Comparison of ENCODE assay signal across 20 mouse cellular contexts in genomic region chr16:34904876-34905275, GRCm38 (mm10).
DNase-seq lines count a peak whose midpoint lies in the region; ATAC-seq and TF ChIP-seq lines count a peak whose summit lies in the region.
"Had no signal": no experiment of that assay in that cellular context is flagged by ENCODE, and none has a peak within 500 bp of the region (broad histone marks: within the 10 kb centered on the region; RNA-seq: fewer than 3 reads in every experiment).

No protein-coding gene starts in this region.

- H3K4me1 ChIP-seq in heart, embryonic 11.5 days (ENCODE audit: control insufficient read depth, insufficient read depth, low read length) = peaks cover 8% of the 10 kb centered on the region; the same call in 1 of the 2 replicates
- peaks cover 31% of the 10 kb centered on the region for H3K4me1 ChIP-seq in kidney, embryonic 15.5 days
- H3K4me1 ChIP-seq in embryonic facial prominence, embryonic 14.5 days (ENCODE audit: control insufficient read depth, insufficient read depth, low read length) = peaks cover 16% of the 10 kb centered on the region
- peaks cover 34% of the 10 kb centered on the region for H3K4me1 ChIP-seq in limb, embryonic 14.5 days (ENCODE audit: control insufficient read depth, insufficient read depth, low read length)
- H3K4me1 ChIP-seq in midbrain, embryonic 11.5 days (ENCODE audit: control insufficient read depth, insufficient read depth, low read length) = peaks cover 12% of the 10 kb centered on the region

- no peaks in the 10 kb centered on the region for H3K36me3 ChIP-seq in heart, embryonic 11.5 days (ENCODE audit: control insufficient read depth, insufficient read depth, low read length)
- no peaks in the 10 kb centered on the region for H3K36me3 ChIP-seq in kidney, embryonic 15.5 days
- H3K36me3 ChIP-seq in embryonic facial prominence, embryonic 14.5 days (ENCODE audit: control insufficient read depth, insufficient read depth, low read length) = no peaks in the 10 kb centered on the region
- H3K36me3 ChIP-seq in limb, embryonic 14.5 days (ENCODE audit: control insufficient read depth, insufficient read depth, low read length) = no peaks in the 10 kb centered on the region
- no peaks in the 10 kb centered on the region for H3K36me3 ChIP-seq in midbrain, embryonic 11.5 days (ENCODE audit: control insufficient read depth, insufficient read depth, low read length)
- H3K36me3 ChIP-seq: forebrain, embryonic 15.5 days; limb, embryonic 12.5 days had no signal

- no peaks in the 10 kb centered on the region for H3K9me3 ChIP-seq in heart, embryonic 11.5 days (replicated peaks; ENCODE audit: control insufficient read depth, low read length)
- no peaks in the 10 kb centered on the region for H3K9me3 ChIP-seq in kidney, embryonic 15.5 days (replicated peaks)
- no peaks in the 10 kb centered on the region for H3K9me3 ChIP-seq in embryonic facial prominence, embryonic 14.5 days (ENCODE audit: control insufficient read depth, low read length)
- no peaks in the 10 kb centered on the region for H3K9me3 ChIP-seq in limb, embryonic 14.5 days (ENCODE audit: control insufficient read depth, low read length)
- no peaks in the 10 kb centered on the region for H3K9me3 ChIP-seq in midbrain, embryonic 11.5 days (ENCODE audit: control insufficient read depth, low read length)
- H3K9me3 ChIP-seq: forebrain, embryonic 15.5 days had no signal

- DNase-seq in heart, adult 18-20 months = peak; percentile 53 to 61
- no peak for DNase-seq in kidney, postnatal 25 days
- peak; percentile 61 for DNase-seq in embryonic facial prominence, embryonic 14.5 days (ENCODE audit: low spot score)
- DNase-seq in limb, embryonic 14.5 days (ENCODE audit: low spot score) = peak; percentile 25
- DNase-seq in adipocyte (ENCODE audit: low spot score) = no peak
- DNase-seq in midbrain, embryonic 11.5 days (ENCODE audit: low spot score, missing footprints) = no peak
- DNase-seq: adrenal gland, postnatal 36 days; cerebellum, adult 18-20 months; cerebellum, postnatal 25 days; gastrocnemius, postnatal 25 days; retina, postnatal 1 day; right cerebral cortex, postnatal 4 days; thymus, postnatal 25 days had no signal

- no peak for ATAC-seq in heart, embryonic 11.5 days (replicated peaks; ENCODE audit: insufficient number of reproducible peaks, low FRiP score, low TSS enrichment)
- ATAC-seq in kidney, embryonic 15.5 days (replicated peaks; ENCODE audit: low FRiP score) = no peak
- ATAC-seq in embryonic facial prominence, embryonic 14.5 days (ENCODE audit: low read depth) = no peak
- ATAC-seq in limb, embryonic 14.5 days (ENCODE audit: low FRiP score, low read depth) = no peak
- ATAC-seq in midbrain, embryonic 11.5 days (ENCODE audit: low FRiP score) = no peak
- ATAC-seq: forebrain, embryonic 15.5 days; hindbrain, embryonic 16.5 days; intestine, postnatal 0 days had no signal

- no peak for TF ChIP-seq POLR2A in limb, embryonic 14.5 days (IDR thresholded peaks at IDR 0.05; ENCODE audit: borderline replicate concordance, extremely low read depth, insufficient read depth, insufficient read length)

- WGBS in heart, embryonic 11.5 days (ENCODE audit: insufficient replicate concordance) = 92% methylated on average over 4 of the region's 4 CpGs
- 86% methylated on average over 4 of the region's 4 CpGs for WGBS in kidney, embryonic 15.5 days
- WGBS in embryonic facial prominence, embryonic 14.5 days = 88% methylated on average over 4 of the region's 4 CpGs
- WGBS in limb, embryonic 14.5 days = 93% methylated on average over 4 of the region's 4 CpGs
- WGBS in midbrain, embryonic 11.5 days = 98% methylated on average over 4 of the region's 4 CpGs

- no peak overlapping the region for H3K4me2 ChIP-seq in heart, embryonic 11.5 days
- no peak overlapping the region for H3K4me2 ChIP-seq in kidney, embryonic 15.5 days
- H3K4me2 ChIP-seq in embryonic facial prominence, embryonic 14.5 days (ENCODE audit: low read depth, low read length) = no peak overlapping the region
- H3K4me2 ChIP-seq in limb, embryonic 14.5 days (replicated peaks; ENCODE audit: low read depth, low read length, severe bottlenecking) = no peak overlapping the region
- no peak overlapping the region for H3K4me2 ChIP-seq in midbrain, embryonic 11.5 days
- H3K4me2 ChIP-seq: forebrain, embryonic 15.5 days; limb, embryonic 12.5 days had no signal

- H3K9ac ChIP-seq in heart, embryonic 11.5 days (ENCODE audit: low read depth, low read length) = no peak overlapping the region
- no peak overlapping the region for H3K9ac ChIP-seq in kidney, embryonic 15.5 days
- no peak overlapping the region for H3K9ac ChIP-seq in embryonic facial prominence, embryonic 14.5 days (ENCODE audit: low read depth, low read length)
- no peak overlapping the region for H3K9ac ChIP-seq in limb, embryonic 14.5 days (ENCODE audit: low read depth, low read length, severe bottlenecking)
- no peak overlapping the region for H3K9ac ChIP-seq in midbrain, embryonic 11.5 days (ENCODE audit: low read length)
- H3K9ac ChIP-seq: forebrain, embryonic 15.5 days; limb, embryonic 12.5 days; liver, embryonic 14.5 days had no signal

- H3K27ac ChIP-seq in heart, embryonic 11.5 days (ENCODE audit: low read depth, low read length) = no peak overlapping the region
- peak overlapping the region; percentile 51 for H3K27ac ChIP-seq in kidney, embryonic 15.5 days
- H3K27ac ChIP-seq in embryonic facial prominence, embryonic 14.5 days (replicated peaks; ENCODE audit: low read depth, low read length) = peak overlapping the region; percentile 2; the same call in 1 of the 2 replicates
- no peak overlapping the region for H3K27ac ChIP-seq in limb, embryonic 14.5 days (replicated peaks; ENCODE audit: low read depth, low read length)
- no peak overlapping the region for H3K27ac ChIP-seq in midbrain, embryonic 11.5 days (ENCODE audit: low read depth, low read length)
- H3K27ac ChIP-seq: forebrain, embryonic 15.5 days; limb, embryonic 12.5 days; liver, embryonic 14.5 days had no signal

- no peak overlapping the region for H3K4me3 ChIP-seq in heart, embryonic 11.5 days (ENCODE audit: low read depth, low read length)
- no peak overlapping the region for H3K4me3 ChIP-seq in kidney, embryonic 15.5 days (replicated peaks)
- no peak overlapping the region for H3K4me3 ChIP-seq in embryonic facial prominence, embryonic 14.5 days (ENCODE audit: low read depth, low read length)
- H3K4me3 ChIP-seq in limb, embryonic 14.5 days (replicated peaks; ENCODE audit: low read length) = no peak overlapping the region
- H3K4me3 ChIP-seq in midbrain, embryonic 11.5 days (ENCODE audit: low read depth, low read length) = no peak overlapping the region
- H3K4me3 ChIP-seq: forebrain, embryonic 15.5 days; limb, embryonic 12.5 days had no signal

- H3K27me3 ChIP-seq in heart, embryonic 11.5 days (ENCODE audit: control insufficient read depth, insufficient read depth, low read length) = peaks cover 14% of the 10 kb centered on the region
- no peaks in the 10 kb centered on the region for H3K27me3 ChIP-seq in kidney, embryonic 15.5 days
- no peaks in the 10 kb centered on the region for H3K27me3 ChIP-seq in embryonic facial prominence, embryonic 14.5 days (replicated peaks; ENCODE audit: control insufficient read depth, insufficient read depth, low read length)
- no peaks in the 10 kb centered on the region for H3K27me3 ChIP-seq in limb, embryonic 14.5 days (ENCODE audit: control insufficient read depth, insufficient read depth, low read length)
- no peaks in the 10 kb centered on the region for H3K27me3 ChIP-seq in midbrain, embryonic 11.5 days (ENCODE audit: control insufficient read depth, insufficient read depth, low read length)
- H3K27me3 ChIP-seq: forebrain, embryonic 15.5 days had no signal

Comparison
In these comparisons a context has a peak if more than half of its experiments do, and no peak if none do; other contexts are left out.
1. DNase-seq: peak in heart, adult 18-20 months (2 of 2), embryonic facial prominence, embryonic 14.5 days (single experiment) and limb, embryonic 14.5 days (single experiment); none in kidney, postnatal 25 days (0 of 2), adipocyte (single experiment) and midbrain, embryonic 11.5 days (single experiment).
2. H3K27ac ChIP-seq: peak in kidney, embryonic 15.5 days (single experiment) and embryonic facial prominence, embryonic 14.5 days (single experiment); none in heart, embryonic 11.5 days (single experiment), limb, embryonic 14.5 days (single experiment) and midbrain, embryonic 11.5 days (single experiment).